Mouse (Mus musculus) liver, embryonic 14.5 days (tissue): Measurements from ENCODE around the gene Hist2h3b.
"Not testable (repeated sequence)": the region's sequence is repeated elsewhere in the genome, so short reads cannot be mapped to it uniquely, and the experiment has no call there.

Source experiments
- CTCF ChIP-seq: IDR thresholded peaks from 2 replicates; pipeline ENCODE4 v1.5.1; 2016; ENCODE audit warnings: antibody characterized with exemption, low read depth, control low read depth
- EP300 ChIP-seq: IDR thresholded peaks from 2 replicates; pipeline ENCODE4 v1.6.1; 2016; ENCODE audit warnings: antibody characterized with exemption, low read depth

GRCm38 (mm10) chr3:96238954-96239793 lies 29.3 kb upstream of the Hist2h3b start, which contains the start of gene Hist2h3c2:
- TF ChIP-seq CTCF, EP300: not testable (repeated sequence)
